Mouse (Mus musculus) myocyte (in vitro differentiated cells): ENCODE results near the gene Ankrd35.

ENCODE experiments used
- CEBPB ChIP-seq: IDR thresholded peaks from 2 replicates; pipeline ENCODE4 v1.6.1; 2011; ENCODE audit warnings: mild to moderate bottlenecking, moderate library complexity; ENCODE audit not compliant: poor library complexity, insufficient read depth, severe bottlenecking
- POLR2A ChIP-seq: IDR thresholded peaks from one replicate; pipeline ENCODE4 v1.6.1; 2011; ENCODE audit warnings: low read depth, mild to moderate bottlenecking, control low read depth, moderate library complexity; ENCODE audit not compliant: insufficient read length
- USF1 ChIP-seq: IDR thresholded peaks from one replicate; pipeline ENCODE4 v1.6.1; 2011; ENCODE audit warnings: low read depth, mild to moderate bottlenecking, control low read depth, moderate library complexity

DNA sequence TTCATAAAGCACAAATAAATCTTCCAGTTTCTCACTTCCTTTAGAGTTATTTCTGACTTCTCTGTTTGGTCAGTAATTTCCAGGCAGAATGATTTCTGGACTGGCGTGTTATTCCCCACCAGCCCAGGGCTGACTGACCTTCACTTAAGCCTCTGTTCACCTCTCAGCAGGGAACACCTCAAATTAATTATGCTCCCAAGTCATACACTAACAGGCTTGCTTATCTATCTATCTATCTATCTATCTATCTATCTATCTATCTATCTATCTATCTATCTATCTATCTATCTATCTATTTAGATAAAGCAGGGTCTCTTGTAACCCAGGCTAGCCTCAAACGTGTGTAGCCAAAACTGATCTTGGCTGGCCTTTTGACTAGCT is 38.7 kb downstream of the Ankrd35 start:
- TF ChIP-seq POLR2A (no peak), USF1 (no peak), CEBPB (no peak)
